Mouse (Mus musculus) adrenal gland, postnatal 25 days (tissue): Measurements from ENCODE around the gene H2bfm. TPM values are rescaled to one million over a fixed set of nuclear protein-coding genes. Genes with fewer than 3 reads are reported as not detected.
"Not testable (repeated sequence)": the region's sequence is repeated elsewhere in the genome, so short reads cannot be mapped to it uniquely, and the experiment has no call there.

ENCODE experiments used
- DNase-seq: peaks from one replicate; pipeline ENCODE4 v3.0.0; 2021; ENCODE audit warnings: mixed read lengths
- long read RNA-seq: library from polyadenylated mRNA; stranded (forward); transcript quantifications from one replicate; pipeline ENCODE4 v2.0.0, GENCODE M21; 2021
- total RNA-seq: library from RNA; stranded (reverse); gene quantifications from 2 replicates; pipeline ENCODE4 v1.2.3, GENCODE M21; 2021

H2bfm gene
- total RNA-seq = not detected in 2 replicates
- long read RNA-seq = 0 reads

- no peak for DNase-seq
Measured at GRCm38 (mm10) chrX:136927031-136927430, at the start of gene H2bfm. Gene H2bfm, plus strand, starts transcription at chrX:136927325.

GRCm38 (mm10) chrX:136895757-136896156, 31.4 kb upstream of the H2bfm start:
- no peak for DNase-seq

GRCm38 (mm10) chrX:136904369-136904768, 22.8 kb upstream of the H2bfm start:
- no peak for DNase-seq

- DNase-seq = no peak
Measured at GRCm38 (mm10) chrX:136925863-136926262, 1.3 kb upstream of the H2bfm start.

GRCm38 (mm10) chrX:136937985-136938384, 10.9 kb downstream of the H2bfm start:
- DNase-seq = no peak

GRCm38 (mm10) chrX:136957583-136958279, 30.6 kb downstream of the H2bfm start:
- DNase-seq = peak; percentile 33

GRCm38 (mm10) chrX:136958300-136958699, 31.2 kb downstream of the H2bfm start:
- not testable (repeated sequence) for DNase-seq

- peak; percentile 4 for DNase-seq
Measured at GRCm38 (mm10) chrX:136959688-136960087, 32.6 kb downstream of the H2bfm start.

- not testable (repeated sequence) for DNase-seq
Measured at GRCm38 (mm10) chrX:136975397-136975796, 48.3 kb downstream of the H2bfm start, which contains the start of gene Tmsb15b2. Gene Tmsb15b2, minus strand, starts transcription at chrX:136975497.

GRCm38 (mm10) chrX:136976424-136977084, 49.4 kb downstream of the H2bfm start, which contains the start of the genes Tmsb15l and Tmsb15b1:
Gene Tmsb15l, minus strand, starts transcription at chrX:136976869.
Gene Tmsb15b1, minus strand, starts transcription at chrX:136976874.
- DNase-seq = peak; percentile 54

Other genes starting within 250 kb of the H2bfm start
- 8.2 and 10.1 TPM in 2 replicates for gene Tceal1, start 219.3 kb upstream of the H2bfm start, total RNA-seq
- 257 and 345 TPM in 2 replicates for gene Morf4l2, start 183.6 kb upstream of the H2bfm start, total RNA-seq
- gene Glra4, start 147.2 kb upstream of the H2bfm start, total RNA-seq = not detected in 2 replicates
- gene Plp1, start 104.7 kb upstream of the H2bfm start, total RNA-seq = 7.0 and 8.4 TPM in 2 replicates
- gene Rab9b, start 58.6 kb upstream of the H2bfm start, total RNA-seq = 0.24 and 0.61 TPM in 2 replicates
- gene Tmsb15b2, start 48.2 kb downstream of the H2bfm start, total RNA-seq = 15.4 and 16.3 TPM in 2 replicates
- gene Tmsb15l, start 49.5 kb downstream of the H2bfm start, total RNA-seq = 0.67 and 3.5 TPM in 2 replicates
- gene Tmsb15b1, start 49.5 kb downstream of the H2bfm start, total RNA-seq = 1.8 and 3.2 TPM in 2 replicates
- gene Zcchc18, start 65.8 kb downstream of the H2bfm start, total RNA-seq = 8.3 and 13.7 TPM in 2 replicates
- 13.5 and 13.7 TPM in 2 replicates for gene Slc25a53, start 111.0 kb downstream of the H2bfm start, total RNA-seq
- 6.3 and 7.2 TPM in 2 replicates for gene Fam199x, start 122.3 kb downstream of the H2bfm start, total RNA-seq
- gene Esx1, start 194.8 kb downstream of the H2bfm start, total RNA-seq = not detected in 2 replicates